Mouse (Mus musculus): Measurements from ENCODE around the gene Hist1h4a.

Hist1h4a gene

GRCm38 (mm10) chr13:23759251-23759771 is 1.7 kb downstream of the Hist1h4a start:
- DNase-seq (ENCODE audit: low read depth, low spot score): peak; percentile 51

- DNase-seq (ENCODE audit: low read depth, low spot score): no peak
Observed at GRCm38 (mm10) chr13:23757921-23758320, 3.1 kb downstream of the Hist1h4a start.

- DNase-seq (ENCODE audit: low read depth, low spot score): peak; percentile 88
Observed at GRCm38 (mm10) chr13:23757211-23757773, 3.7 kb downstream of the Hist1h4a start.

GRCm38 (mm10) chr13:23756790-23757189 is 4.2 kb downstream of the Hist1h4a start, which contains the start of gene Hist1h4b:
Gene Hist1h4b, plus strand, starts transcription at chr13:23757013.
- peak; percentile 96 for DNase-seq (ENCODE audit: low read depth, low spot score)

GRCm38 (mm10) chr13:23755000-23755399 is 6.0 kb downstream of the Hist1h4a start:
- DNase-seq (ENCODE audit: low read depth, low spot score): no peak

GRCm38 (mm10) chr13:23753314-23754078 is 7.5 kb downstream of the Hist1h4a start:
- DNase-seq (ENCODE audit: low read depth, low spot score): no peak

- DNase-seq (ENCODE audit: low read depth, low spot score): peak; percentile 45
Observed at GRCm38 (mm10) chr13:23752742-23753172, 8.3 kb downstream of the Hist1h4a start.

- DNase-seq (ENCODE audit: low read depth, low spot score): peak; percentile 97
Observed at GRCm38 (mm10) chr13:23752067-23752741, 8.8 kb downstream of the Hist1h4a start, which contains the start of gene Hist1h3b. Gene Hist1h3b, plus strand, starts transcription at chr13:23752267.

- DNase-seq (ENCODE audit: low read depth, low spot score): peak; percentile 68
Observed at GRCm38 (mm10) chr13:23751478-23751956, 9.5 kb downstream of the Hist1h4a start.

- DNase-seq (ENCODE audit: low read depth, low spot score): peak; percentile 89
Observed at GRCm38 (mm10) chr13:23750839-23751477, 10.1 kb downstream of the Hist1h4a start, which contains the start of gene Hist1h2ab. Gene Hist1h2ab, plus strand, starts transcription at chr13:23751126.

- DNase-seq (ENCODE audit: low read depth, low spot score): no peak
Observed at GRCm38 (mm10) chr13:23749563-23750121, 11.4 kb downstream of the Hist1h4a start.

- peak; percentile 86 for DNase-seq (ENCODE audit: low read depth, low spot score)
Observed at GRCm38 (mm10) chr13:23747892-23748288, 13.1 kb downstream of the Hist1h4a start.

- peak; percentile 79 for DNase-seq (ENCODE audit: low read depth, low spot score)
Observed at GRCm38 (mm10) chr13:23747081-23747891, 13.7 kb downstream of the Hist1h4a start.

GRCm38 (mm10) chr13:23746201-23747080 is 14.6 kb downstream of the Hist1h4a start, which contains the start of gene Hist1h2bb:
Gene Hist1h2bb, plus strand, starts transcription at chr13:23746734.
- DNase-seq (ENCODE audit: low read depth, low spot score): peak; percentile 98

- DNase-seq (ENCODE audit: low read depth, low spot score): peak; percentile 96
Observed at GRCm38 (mm10) chr13:23745381-23746161, 15.5 kb downstream of the Hist1h4a start, which contains the start of gene Hist1h3c. Gene Hist1h3c, minus strand, starts transcription at chr13:23745602.

- DNase-seq (ENCODE audit: low read depth, low spot score): peak; percentile 77
Observed at GRCm38 (mm10) chr13:23744421-23745380, 16.3 kb downstream of the Hist1h4a start.

- DNase-seq (ENCODE audit: low read depth, low spot score): peak; percentile 63
Observed at GRCm38 (mm10) chr13:23743963-23744362, 17.1 kb downstream of the Hist1h4a start.
